ENCODE assay signal across 24 mouse cellular contexts in genomic region chr1:175586656-175587055, GRCm38 (mm10). TPM values are rescaled to one million over a fixed set of nuclear protein-coding genes. Genes with fewer than 3 reads are reported as not detected.
"Had no signal": no experiment of that assay in that cellular context is flagged by ENCODE, and none has a peak within 500 bp of the region (broad histone marks: within the 10 kb centered on the region; RNA-seq: fewer than 3 reads in every experiment).

No protein-coding gene starts in this region.

- H3K4me2 ChIP-seq: liver, embryonic 11.5 days; liver, embryonic 13.5 days; liver, embryonic 15.5 days; lung, embryonic 15.5 days; midbrain, embryonic 12.5 days; neural tube, embryonic 13.5 days; neural tube, embryonic 15.5 days had no signal

- H3K9me3 ChIP-seq: liver, embryonic 13.5 days; liver, embryonic 15.5 days; lung, embryonic 15.5 days; midbrain, embryonic 12.5 days; neural tube, embryonic 13.5 days; neural tube, embryonic 15.5 days had no signal

- H3K4me1 ChIP-seq: liver, embryonic 13.5 days; liver, embryonic 15.5 days; lung, embryonic 15.5 days; megakaryocyte, embryonic 14.5 days; midbrain, embryonic 12.5 days; neural tube, embryonic 13.5 days; neural tube, embryonic 15.5 days had no signal

- H3K4me3 ChIP-seq: liver, embryonic 13.5 days; liver, embryonic 15.5 days; lung, embryonic 15.5 days; megakaryocyte, embryonic 14.5 days; midbrain, embryonic 12.5 days; neural tube, embryonic 13.5 days; neural tube, embryonic 15.5 days had no signal

- DNase-seq: liver, embryonic 13.5 days; liver, postnatal 0 days; lung, adult 2 months; lung, postnatal 14 days; lung, postnatal 36 days; midbrain, embryonic 14.5 days; retina, postnatal 1 day; right cerebral cortex, adult 18-20 months; right cerebral cortex, postnatal 25 days; right cerebral cortex, postnatal 4 days; spleen, adult 18-20 months; thymus, adult 18-20 months; thymus, postnatal 14 days; thymus, postnatal 36 days had no signal

- H3K36me3 ChIP-seq: liver, embryonic 13.5 days; liver, embryonic 15.5 days; lung, embryonic 15.5 days; midbrain, embryonic 12.5 days; neural tube, embryonic 13.5 days; neural tube, embryonic 15.5 days had no signal

- H3K27me3 ChIP-seq: liver, embryonic 13.5 days; liver, embryonic 15.5 days; lung, embryonic 15.5 days; megakaryocyte, embryonic 14.5 days; midbrain, embryonic 12.5 days; neural tube, embryonic 13.5 days; neural tube, embryonic 15.5 days had no signal

- ATAC-seq: liver, postnatal 0 days; lung, postnatal 0 days had no signal

- H3K27ac ChIP-seq: liver, embryonic 13.5 days; liver, embryonic 15.5 days; lung, embryonic 15.5 days; macrophage; midbrain, embryonic 12.5 days; neural tube, embryonic 13.5 days; neural tube, embryonic 15.5 days had no signal

- H3K9ac ChIP-seq: liver, embryonic 13.5 days; liver, embryonic 15.5 days; liver, postnatal 0 days; lung, embryonic 15.5 days; midbrain, embryonic 12.5 days; neural tube, embryonic 13.5 days; neural tube, embryonic 15.5 days had no signal

RNA-seq across cellular contexts. Expression of gene Kmo, which starts 33.5 kb away (rescaled TPM):
- polyA plus RNA-seq: midbrain, embryonic 14.5 days; midbrain, postnatal 0 days had no signal
